Mouse (Mus musculus): Measurements from ENCODE around the gene Lefty1.
"Not testable (repeated sequence)": the region's sequence is repeated elsewhere in the genome, so short reads cannot be mapped to it uniquely, and the experiment has no call there.

Lefty1 gene

GRCm38 (mm10) chr1:180956401-180956800 is 21.6 kb downstream of the Lefty1 start:
- DNase-seq (ENCODE audit: low spot score in 2 of 2) = no peak

GRCm38 (mm10) chr1:180956973-180957381 is 22.2 kb downstream of the Lefty1 start:
- no peak for DNase-seq (ENCODE audit: low spot score in 2 of 2)

- no peak for DNase-seq (ENCODE audit: low spot score in 2 of 2)
These were observed 23.2 kb downstream of the Lefty1 start for GRCm38 (mm10) chr1:180957989-180958388.

- DNase-seq (ENCODE audit: low spot score in 2 of 2) = no peak
These were observed 24.0 kb downstream of the Lefty1 start for GRCm38 (mm10) chr1:180958797-180959196.

GRCm38 (mm10) chr1:180965786-180966185 is 31.0 kb downstream of the Lefty1 start:
- DNase-seq (ENCODE audit: low spot score in 2 of 2) = no peak

GRCm38 (mm10) chr1:180966542-180966941 is 31.7 kb downstream of the Lefty1 start:
- no peak for DNase-seq (ENCODE audit: low spot score in 2 of 2)

- DNase-seq (ENCODE audit: low spot score in 2 of 2) = no peak
These were observed 32.4 kb downstream of the Lefty1 start for GRCm38 (mm10) chr1:180967261-180967660.

GRCm38 (mm10) chr1:180972941-180973340 is 38.1 kb downstream of the Lefty1 start:
- no peak for DNase-seq (ENCODE audit: low spot score in 2 of 2)

- DNase-seq (ENCODE audit: low spot score in 2 of 2) = no peak
These were observed 39.4 kb downstream of the Lefty1 start for GRCm38 (mm10) chr1:180974126-180974746.

- no peak for DNase-seq (ENCODE audit: low spot score in 2 of 2)
These were observed 41.4 kb downstream of the Lefty1 start for GRCm38 (mm10) chr1:180976110-180976679.

GRCm38 (mm10) chr1:180979484-180980251 is 44.8 kb downstream of the Lefty1 start:
- no peak for DNase-seq (ENCODE audit: low spot score in 2 of 2)

- DNase-seq (ENCODE audit: low spot score in 2 of 2) = no peak
These were observed 45.6 kb downstream of the Lefty1 start for GRCm38 (mm10) chr1:180980464-180980863.

GRCm38 (mm10) chr1:180981298-180982046 is 46.6 kb downstream of the Lefty1 start:
- DNase-seq (ENCODE audit: low spot score in 2 of 2) = not testable (repeated sequence)

GRCm38 (mm10) chr1:180986701-180987100 is 51.9 kb downstream of the Lefty1 start:
- no peak for DNase-seq (ENCODE audit: low spot score in 2 of 2)

- peak; percentile 55 to 57 for DNase-seq (ENCODE audit: low spot score in 2 of 2)
These were observed 52.9 kb downstream of the Lefty1 start for GRCm38 (mm10) chr1:180987759-180988158.

Data from right cerebral cortex, postnatal 36 days (tissue).